Mouse (Mus musculus) C2C12 (cell line): ENCODE data around the gene Dclre1a. TPM values are rescaled to one million over a fixed set of nuclear protein-coding genes. Genes with fewer than 3 reads are reported as not detected.
A peak's percentile ranks its signal among the peaks of the same experiment; 100 is the strongest.

Source experiments
- H3K27me3 ChIP-seq: one replicate; pipeline ENCODE4 v1.6.1; 2011; ENCODE audit not compliant: control insufficient read depth, insufficient read depth, insufficient read length
- H3K36me3 ChIP-seq: one replicate; pipeline ENCODE4 v1.6.1; 2011; ENCODE audit not compliant: control insufficient read depth, insufficient read depth
- H3K4me3 ChIP-seq: one replicate; pipeline ENCODE4 v1.5.1; 2011; ENCODE audit warnings: mild to moderate bottlenecking, control low read depth; ENCODE audit not compliant: poor library complexity, insufficient read depth, severe bottlenecking
- H3K79me2 ChIP-seq: one replicate; pipeline ENCODE4 v1.6.1; 2011; ENCODE audit not compliant: control insufficient read depth, insufficient read depth
- H3K79me3 ChIP-seq: one replicate; pipeline ENCODE4 v1.6.1; 2011; ENCODE audit warnings: low read depth, control low read depth
- H3ac ChIP-seq: one replicate; pipeline ENCODE3; 2011; ENCODE audit warnings: low read depth; ENCODE audit not compliant: control insufficient read depth, insufficient read length
- CEBPB ChIP-seq: IDR thresholded peaks from one replicate; pipeline ENCODE4 v1.6.1; 2011; ENCODE audit warnings: low read depth, mild to moderate bottlenecking, control low read depth, moderate library complexity
- CTCF ChIP-seq: IDR thresholded peaks from one replicate; pipeline ENCODE4 v1.5.1; 2011; ENCODE audit not compliant: control insufficient read depth, insufficient read depth, insufficient read length
- FOSL1 ChIP-seq: IDR thresholded peaks from one replicate; pipeline ENCODE4 v1.8.0; 2011; ENCODE audit warnings: mild to moderate bottlenecking, low read length; ENCODE audit not compliant: poor library complexity, insufficient read depth, severe bottlenecking
- MAX ChIP-seq: IDR thresholded peaks from one replicate; pipeline ENCODE4 v1.6.1; 2011; ENCODE audit warnings: mild to moderate bottlenecking, control low read depth
- MYOD1 ChIP-seq: IDR thresholded peaks from one replicate; pipeline ENCODE4 v1.6.1; 2011; ENCODE audit warnings: low read depth; ENCODE audit not compliant: control insufficient read depth, insufficient read length
- MYOG ChIP-seq: IDR thresholded peaks from one replicate; pipeline ENCODE4 v1.6.1; 2011; ENCODE audit not compliant: control insufficient read depth, insufficient read length; ENCODE audit errors: extremely low read depth
- USF1 ChIP-seq: IDR thresholded peaks from one replicate; pipeline ENCODE4 v1.6.1; 2011; ENCODE audit warnings: low read depth, mild to moderate bottlenecking, control low read depth, moderate library complexity
- polyA plus RNA-seq: library from polyadenylated mRNA; unstranded; fragments of >200 nt; fragmentation: generic; extraction: Trizol; gene quantifications from one replicate; pipeline ENCODE4 v1.2.1, GENCODE M21; 2012; ENCODE audit warnings: missing spikeins

Gene Dclre1a
- polyA plus RNA-seq, 1 experiment = 4.9 TPM

- TF ChIP-seq MYOD1 (no peak), CEBPB (no peak), CTCF (no peak), MYOG (no peak), MAX (no peak)
- no peak overlapping the region for H3ac ChIP-seq
- H3K36me3 ChIP-seq = peaks cover 30% of the 10 kb centered on the region
- H3K4me3 ChIP-seq = no peak overlapping the region
- H3K79me3 ChIP-seq = peaks cover 21% of the 10 kb centered on the region
- H3K79me2 ChIP-seq = peaks cover 25% of the 10 kb centered on the region
- no peaks in the 10 kb centered on the region for H3K27me3 ChIP-seq
Observed at GRCm38 (mm10) chr19:56546031-56546430, 2.0 kb downstream of the Dclre1a start.

GRCm38 (mm10) chr19:56544681-56545388 lies 3.2 kb downstream of the Dclre1a start:
- H3K27me3 ChIP-seq = no peaks in the 10 kb centered on the region
- H3K4me3 ChIP-seq = no peak overlapping the region
- peaks cover 9% of the 10 kb centered on the region for H3K79me3 ChIP-seq
- no peak for TF ChIP-seq USF1
- TF ChIP-seq MAX = no peak
- TF ChIP-seq MYOD1 = peak; percentile 4
- TF ChIP-seq FOSL1 = no peak
- TF ChIP-seq CEBPB = no peak
- H3K79me2 ChIP-seq = peaks cover 13% of the 10 kb centered on the region
- no peak overlapping the region for H3ac ChIP-seq
- H3K36me3 ChIP-seq = peaks cover 30% of the 10 kb centered on the region

GRCm38 (mm10) chr19:56543320-56543719 lies 4.7 kb downstream of the Dclre1a start:
- H3K36me3 ChIP-seq = peaks cover 36% of the 10 kb centered on the region
- H3K79me2 ChIP-seq = no peaks in the 10 kb centered on the region
- TF ChIP-seq MYOG (no peak), FOSL1 (no peak), MYOD1 (no peak), CEBPB (no peak), MAX (no peak), USF1 (no peak), CTCF (no peak)
- no peaks in the 10 kb centered on the region for H3K27me3 ChIP-seq
- no peaks in the 10 kb centered on the region for H3K79me3 ChIP-seq
- H3ac ChIP-seq = no peak overlapping the region
- no peak overlapping the region for H3K4me3 ChIP-seq

GRCm38 (mm10) chr19:56535765-56536164 lies 12.3 kb downstream of the Dclre1a start:
- Histone ChIP-seq H3K27me3 (no peaks in the 10 kb centered on the region), H3K79me2 (no peaks in the 10 kb centered on the region), H3K4me3 (no peak overlapping the region), H3ac (no peak overlapping the region), H3K79me3 (no peaks in the 10 kb centered on the region), H3K36me3 (peaks cover 36% of the 10 kb centered on the region)
- TF ChIP-seq MAX (no peak), FOSL1 (no peak), CEBPB (no peak), USF1 (no peak), MYOD1 (no peak), MYOG (no peak), CTCF (no peak)

- Histone ChIP-seq H3K36me3 (peaks cover 36% of the 10 kb centered on the region), H3K4me3 (no peak overlapping the region), H3ac (no peak overlapping the region), H3K79me2 (no peaks in the 10 kb centered on the region), H3K27me3 (no peaks in the 10 kb centered on the region), H3K79me3 (no peaks in the 10 kb centered on the region)
- TF ChIP-seq MAX (no peak), MYOG (no peak), FOSL1 (no peak), CEBPB (no peak), USF1 (no peak), CTCF (no peak)
Observed at GRCm38 (mm10) chr19:56535064-56535463, 13.0 kb downstream of the Dclre1a start.

GRCm38 (mm10) chr19:56534337-56534736 lies 13.7 kb downstream of the Dclre1a start:
- Histone ChIP-seq H3K27me3 (no peaks in the 10 kb centered on the region), H3K79me2 (no peaks in the 10 kb centered on the region), H3K4me3 (no peak overlapping the region), H3K36me3 (peaks cover 36% of the 10 kb centered on the region), H3ac (no peak overlapping the region), H3K79me3 (no peaks in the 10 kb centered on the region)
- TF ChIP-seq MAX (no peak), CTCF (no peak), MYOD1 (no peak), USF1 (no peak), MYOG (no peak), FOSL1 (no peak), CEBPB (no peak)
